Mouse (Mus musculus): ENCODE measurements at regions not wholly inside any gene's neighbourhood (a gene's known extent, or its start where the extent isn't known, plus 50 kb on each side); places are given as distances from the start of the nearest gene placed in this dataset.

- no peak overlapping the region for H3K27ac ChIP-seq
- no peak overlapping the region for H3K9ac ChIP-seq
- H3K4me2 ChIP-seq, result no peak overlapping the region
- H3K4me1 ChIP-seq, result no peaks in the 10 kb centered on the region
- WGBS, result 80% methylated on average over 3 of the region's 3 CpGs
- no peaks in the 10 kb centered on the region for H3K9me3 ChIP-seq
- ATAC-seq (ENCODE audit: insufficient read depth, low FRiP score, low read depth), result no peak
- H3K27me3 ChIP-seq (replicated peaks), result no peaks in the 10 kb centered on the region
- no peaks in the 10 kb centered on the region for H3K36me3 ChIP-seq
- H3K4me3 ChIP-seq (replicated peaks), result no peak overlapping the region
Observed at GRCm38 (mm10) chr12:13964537-13964936, 187.3 kb downstream of the Fam84a start.

GRCm38 (mm10) chr12:13939494-13939893, 212.4 kb downstream of the Fam84a start:
- no peaks in the 10 kb centered on the region for H3K36me3 ChIP-seq
- WGBS, result 91% methylated on average over 4 of the region's 4 CpGs
- no peaks in the 10 kb centered on the region for H3K9me3 ChIP-seq
- no peak for ATAC-seq (ENCODE audit: insufficient read depth, low FRiP score, low read depth)
- H3K27me3 ChIP-seq (replicated peaks), result no peaks in the 10 kb centered on the region
- no peak overlapping the region for H3K4me2 ChIP-seq
- H3K9ac ChIP-seq, result no peak overlapping the region
- no peaks in the 10 kb centered on the region for H3K4me1 ChIP-seq
- H3K4me3 ChIP-seq (replicated peaks), result no peak overlapping the region
- no peak overlapping the region for H3K27ac ChIP-seq

- Histone ChIP-seq H3K36me3 (no peaks in the 10 kb centered on the region), H3K4me2 (no peak overlapping the region), H3K9ac (no peak overlapping the region), H3K4me1 (no peaks in the 10 kb centered on the region), H3K9me3 (no peaks in the 10 kb centered on the region), H3K27me3 (replicated peaks) (no peaks in the 10 kb centered on the region), H3K27ac (no peak overlapping the region), H3K4me3 (replicated peaks) (no peak overlapping the region)
- no peak for ATAC-seq (ENCODE audit: insufficient read depth, low FRiP score, low read depth)
- WGBS, result 50% methylated on average over 1 of the region's 1 CpGs
Observed at GRCm38 (mm10) chr12:13921066-13921465, 230.8 kb downstream of the Fam84a start.

DNA sequence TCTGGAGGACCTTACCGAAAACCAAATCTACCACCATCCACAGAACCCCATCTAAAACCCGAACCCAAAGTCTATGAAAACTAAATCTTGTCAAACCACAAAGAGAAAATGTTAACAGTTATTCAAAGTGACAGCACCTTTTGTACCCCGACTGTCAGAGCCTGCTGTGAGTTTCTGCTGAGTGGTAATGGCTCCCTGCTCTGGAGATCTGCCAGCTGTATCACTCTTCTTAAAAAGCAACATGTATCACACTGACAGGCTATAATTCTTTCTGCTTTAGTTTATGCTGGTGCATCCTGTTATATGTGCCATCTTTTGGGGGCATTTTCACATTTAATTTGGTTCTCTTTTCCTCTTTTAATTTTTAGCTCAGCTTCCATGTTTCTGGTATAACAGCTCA, 268.5 kb downstream of the Fam84a start:
- Histone ChIP-seq H3K4me1 (no peaks in the 10 kb centered on the region), H3K9me3 (no peaks in the 10 kb centered on the region), H3K27me3 (replicated peaks) (no peaks in the 10 kb centered on the region), H3K27ac (no peak overlapping the region), H3K36me3 (no peaks in the 10 kb centered on the region), H3K9ac (no peak overlapping the region), H3K4me3 (replicated peaks) (no peak overlapping the region), H3K4me2 (no peak overlapping the region)
- no peak for ATAC-seq (ENCODE audit: insufficient read depth, low FRiP score, low read depth)
- WGBS, result 55% methylated on average over 3 of the region's 3 CpGs

- Histone ChIP-seq H3K9me3 (no peaks in the 10 kb centered on the region), H3K4me1 (no peaks in the 10 kb centered on the region), H3K36me3 (no peaks in the 10 kb centered on the region), H3K9ac (no peak overlapping the region), H3K27ac (no peak overlapping the region), H3K4me2 (no peak overlapping the region), H3K4me3 (replicated peaks) (no peak overlapping the region), H3K27me3 (replicated peaks) (no peaks in the 10 kb centered on the region)
- ATAC-seq (ENCODE audit: insufficient read depth, low FRiP score, low read depth), result no peak
- WGBS, result 38% methylated on average over 1 of the region's 1 CpGs
Observed at GRCm38 (mm10) chr12:13869161-13869560, 282.7 kb downstream of the Fam84a start.

DNA sequence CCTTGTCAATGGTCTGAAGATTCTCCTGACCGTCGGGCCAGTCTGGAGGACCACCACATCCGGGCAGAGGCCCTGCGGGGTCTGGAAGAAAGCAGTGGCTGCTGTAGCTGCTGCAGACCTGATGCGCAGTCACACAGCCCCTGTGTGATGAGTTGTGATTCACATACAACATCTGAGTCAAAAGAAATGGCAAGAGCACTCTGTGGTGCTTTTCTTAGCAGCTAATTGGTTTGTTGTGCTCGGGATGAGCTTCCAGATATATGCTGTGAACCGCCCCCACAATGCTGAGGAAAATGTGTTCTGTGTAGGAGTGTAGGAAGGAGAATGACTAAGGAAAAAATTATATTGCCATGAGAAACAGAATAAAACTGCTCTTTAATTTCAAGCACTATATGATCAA, 290.6 kb downstream of the Fam84a start:
- WGBS, result 89% methylated on average over 7 of the region's 7 CpGs
- Histone ChIP-seq H3K27ac (no peak overlapping the region), H3K4me2 (no peak overlapping the region), H3K27me3 (replicated peaks) (no peaks in the 10 kb centered on the region), H3K4me3 (replicated peaks) (no peak overlapping the region), H3K36me3 (no peaks in the 10 kb centered on the region), H3K9me3 (no peaks in the 10 kb centered on the region), H3K4me1 (no peaks in the 10 kb centered on the region), H3K9ac (no peak overlapping the region)
- no peak for ATAC-seq (ENCODE audit: insufficient read depth, low FRiP score, low read depth)

- Histone ChIP-seq H3K27ac (no peak overlapping the region), H3K36me3 (no peaks in the 10 kb centered on the region), H3K9ac (no peak overlapping the region), H3K4me1 (no peaks in the 10 kb centered on the region), H3K4me3 (replicated peaks) (no peak overlapping the region), H3K4me2 (no peak overlapping the region), H3K27me3 (replicated peaks) (no peaks in the 10 kb centered on the region), H3K9me3 (no peaks in the 10 kb centered on the region)
- 55% methylated on average over 13 of the region's 13 CpGs for WGBS
- ATAC-seq (ENCODE audit: insufficient read depth, low FRiP score, low read depth), result no peak
Observed at GRCm38 (mm10) chr12:13844532-13845485, 307.0 kb downstream of the Fam84a start.

DNA sequence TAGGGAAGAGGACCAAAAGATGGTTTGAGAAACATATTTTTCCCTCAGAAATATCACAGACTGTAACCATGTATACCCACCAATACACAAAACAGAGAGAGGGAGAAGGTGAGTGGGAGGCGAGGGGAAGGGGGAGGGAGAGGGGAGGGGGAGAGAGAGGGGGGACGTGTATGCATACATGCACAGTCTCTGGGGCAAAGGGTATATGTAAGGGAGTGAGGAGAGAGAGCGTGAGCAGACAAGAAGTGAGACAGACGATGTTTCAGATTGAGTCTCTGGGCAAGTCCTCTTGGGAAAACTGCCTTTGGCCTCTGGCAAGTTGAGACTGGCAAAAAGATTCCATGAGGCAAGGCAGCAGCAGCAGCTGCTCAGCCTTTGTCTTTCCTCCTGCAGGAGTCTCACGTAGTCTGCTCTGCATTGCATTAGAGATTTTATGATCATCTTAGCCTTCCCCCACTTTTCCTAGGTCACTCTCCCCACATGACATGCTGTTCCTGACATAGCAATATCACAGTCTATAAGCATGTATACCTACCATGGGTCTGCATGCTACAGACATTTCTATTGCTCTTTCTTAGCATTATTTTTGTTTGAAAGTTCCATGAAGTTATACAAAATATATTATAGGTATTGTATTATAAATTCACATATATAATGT, 308.3 kb downstream of the Fam84a start:
- no peak for ATAC-seq (ENCODE audit: insufficient read depth, low FRiP score, low read depth)
- no peaks in the 10 kb centered on the region for H3K27me3 ChIP-seq (replicated peaks)
- H3K4me3 ChIP-seq (replicated peaks), result no peak overlapping the region
- no peak overlapping the region for H3K4me2 ChIP-seq
- H3K9me3 ChIP-seq, result no peaks in the 10 kb centered on the region
- H3K4me1 ChIP-seq, result no peaks in the 10 kb centered on the region
- H3K9ac ChIP-seq, result no peak overlapping the region
- H3K36me3 ChIP-seq, result no peaks in the 10 kb centered on the region
- H3K27ac ChIP-seq, result no peak overlapping the region
- WGBS, result 62% methylated on average over 5 of the region's 5 CpGs

DNA sequence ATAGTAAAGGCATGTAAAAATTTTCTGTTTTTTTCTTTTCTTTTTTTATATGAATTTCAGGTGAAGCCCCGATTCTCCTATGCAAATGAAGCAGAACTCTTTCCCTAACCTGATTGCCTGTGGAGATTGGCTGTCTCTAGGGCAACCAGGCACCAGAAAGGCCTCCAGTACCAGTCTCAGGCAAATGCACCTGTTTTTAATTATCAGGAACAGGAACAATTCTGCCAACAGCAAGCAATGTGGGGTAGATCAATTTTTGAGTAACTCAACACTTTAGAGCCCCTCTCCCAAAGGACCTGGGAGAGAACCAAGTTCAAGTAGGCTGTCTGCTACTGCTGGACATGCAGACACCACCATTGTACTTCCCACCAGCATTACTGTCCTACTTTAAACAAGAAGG, 310.6 kb downstream of the Fam84a start:
- Histone ChIP-seq H3K27ac (no peak overlapping the region), H3K36me3 (no peaks in the 10 kb centered on the region), H3K4me1 (no peaks in the 10 kb centered on the region), H3K4me2 (no peak overlapping the region), H3K9ac (no peak overlapping the region), H3K4me3 (replicated peaks) (no peak overlapping the region), H3K9me3 (no peaks in the 10 kb centered on the region), H3K27me3 (replicated peaks) (no peaks in the 10 kb centered on the region)
- no peak for ATAC-seq (ENCODE audit: insufficient read depth, low FRiP score, low read depth)
- WGBS, result 60% methylated on average over 1 of the region's 1 CpGs

- 77% methylated on average over 3 of the region's 3 CpGs for WGBS
- Histone ChIP-seq H3K4me2 (no peak overlapping the region), H3K27ac (no peak overlapping the region), H3K4me3 (replicated peaks) (no peak overlapping the region), H3K36me3 (no peaks in the 10 kb centered on the region), H3K9ac (no peak overlapping the region), H3K9me3 (no peaks in the 10 kb centered on the region), H3K4me1 (no peaks in the 10 kb centered on the region), H3K27me3 (replicated peaks) (no peaks in the 10 kb centered on the region)
- ATAC-seq (ENCODE audit: insufficient read depth, low FRiP score, low read depth), result no peak
Observed at GRCm38 (mm10) chr12:13834723-13835122, 317.1 kb downstream of the Fam84a start.

DNA sequence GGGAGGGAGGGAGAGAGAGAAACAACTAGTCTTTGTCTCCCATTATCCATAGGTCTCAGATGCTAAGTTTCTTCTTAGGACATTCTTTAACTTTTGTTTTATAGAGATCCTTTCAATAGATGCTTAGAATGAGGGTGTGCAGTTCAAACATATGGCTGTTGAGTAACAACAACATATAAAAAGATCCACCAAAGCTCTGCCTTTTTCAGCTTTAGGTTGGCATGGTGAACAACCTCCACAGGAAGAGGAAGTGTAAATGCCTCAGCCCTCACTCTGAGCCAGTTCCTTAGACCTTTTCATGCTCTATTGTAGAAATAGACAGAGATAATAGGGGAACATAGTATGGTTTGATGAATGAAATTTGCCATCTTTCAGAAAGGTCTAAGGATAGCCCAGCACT, 326.0 kb downstream of the Fam84a start:
- no peak overlapping the region for H3K4me2 ChIP-seq
- no peaks in the 10 kb centered on the region for H3K4me1 ChIP-seq
- H3K9ac ChIP-seq, result no peak overlapping the region
- no peak overlapping the region for H3K27ac ChIP-seq
- no peaks in the 10 kb centered on the region for H3K9me3 ChIP-seq
- H3K36me3 ChIP-seq, result no peaks in the 10 kb centered on the region
- H3K4me3 ChIP-seq (replicated peaks), result no peak overlapping the region
- no peaks in the 10 kb centered on the region for H3K27me3 ChIP-seq (replicated peaks)
- no peak for ATAC-seq (ENCODE audit: insufficient read depth, low FRiP score, low read depth)

DNA sequence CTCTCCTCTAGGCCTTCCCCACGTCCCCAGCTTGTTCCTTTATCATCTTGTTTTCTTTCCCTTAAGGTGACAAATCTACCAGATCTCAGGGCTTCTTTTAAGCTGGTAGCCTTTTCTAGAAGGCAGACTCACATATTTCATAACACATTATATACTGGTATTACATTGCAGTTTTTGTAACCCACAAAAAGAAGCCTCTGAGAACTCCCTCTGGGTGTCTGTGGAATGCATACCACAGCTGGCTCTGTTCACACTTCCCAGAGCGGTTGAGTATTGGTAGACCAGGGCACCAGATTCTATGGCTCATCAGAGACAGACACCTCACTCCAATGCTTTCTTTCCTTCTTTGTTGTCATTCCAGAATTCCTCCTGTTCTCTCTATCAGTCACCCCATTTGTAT, 336.4 kb downstream of the Fam84a start:
- no peaks in the 10 kb centered on the region for H3K36me3 ChIP-seq
- no peak overlapping the region for H3K27ac ChIP-seq
- ATAC-seq (ENCODE audit: insufficient read depth, low FRiP score, low read depth), result no peak
- no peak overlapping the region for H3K4me2 ChIP-seq
- WGBS, result 48% methylated on average over 2 of the region's 2 CpGs
- no peak overlapping the region for H3K9ac ChIP-seq
- H3K9me3 ChIP-seq, result no peaks in the 10 kb centered on the region
- H3K4me1 ChIP-seq, result no peaks in the 10 kb centered on the region
- H3K4me3 ChIP-seq (replicated peaks), result no peak overlapping the region
- H3K27me3 ChIP-seq (replicated peaks), result no peaks in the 10 kb centered on the region
